Mouse (Mus musculus) midbrain, embryonic 11.5 days (tissue): ENCODE results near the gene Slc9a9. TPM values are rescaled to one million over a fixed set of nuclear protein-coding genes. Genes with fewer than 3 reads are reported as not detected.

Experiments used
- ATAC-seq: fragments of 200-750 bp; cut with Nextera tagmentation; 2 replicates; pipeline ENCODE4 v1.8.0; 2017; ENCODE audit warnings: moderate TSS enrichment, moderate library complexity; ENCODE audit not compliant: low FRiP score
- DNase-seq: peaks from one replicate; pipeline ENCODE4 v3.0.0; 2015; ENCODE audit warnings: low spot score; ENCODE audit errors: missing footprints
- H3K27ac ChIP-seq: fragments of 300-500 bp; sonication (generic); 2 replicates; pipeline ENCODE4 v1.5.1; 2014; ENCODE audit warnings: low read depth, low read length
- H3K27me3 ChIP-seq: fragments of 300-500 bp; sonication (generic); 2 replicates; pipeline ENCODE4 v1.6.1; 2014; ENCODE audit warnings: mild to moderate bottlenecking, low read length, moderate library complexity, mixed read lengths; ENCODE audit not compliant: control insufficient read depth, insufficient read depth
- H3K36me3 ChIP-seq: fragments of 300-500 bp; sonication (generic); 2 replicates; pipeline ENCODE4 v1.6.1; 2014; ENCODE audit warnings: mild to moderate bottlenecking, low read length, moderate library complexity, mixed read lengths; ENCODE audit not compliant: control insufficient read depth, insufficient read depth
- H3K4me1 ChIP-seq: fragments of 300-500 bp; sonication (generic); 2 replicates; pipeline ENCODE4 v1.6.1; 2014; ENCODE audit warnings: low read length; ENCODE audit not compliant: control insufficient read depth, insufficient read depth
- H3K4me2 ChIP-seq: fragments of 300-500 bp; sonication (generic); 2 replicates; pipeline ENCODE4 v1.6.1; 2014; ENCODE audit warnings: mild to moderate bottlenecking, moderate library complexity
- H3K4me3 ChIP-seq: fragments of 300-500 bp; sonication (generic); 2 replicates; pipeline ENCODE4 v1.5.1; 2014; ENCODE audit warnings: low read depth, low read length
- H3K9ac ChIP-seq: fragments of 300-500 bp; sonication (generic); 2 replicates; pipeline ENCODE4 v1.6.1; 2014; ENCODE audit warnings: low read length
- H3K9me3 ChIP-seq: fragments of 300-500 bp; sonication (generic); 2 replicates; pipeline ENCODE4 v1.6.1; 2016; ENCODE audit warnings: low read length; ENCODE audit not compliant: control insufficient read depth
- WGBS: fragments of 180-500 bp; shearing (Covaris S2); extraction: QIAGEN DNeasy Blood & Tissue Kit; methylation state at CpG from one replicate; pipeline ENCODE4 v1.1.7; 2014; 5-methylcytosine and 5-hydroxymethylcytosine counted together
- polyA plus RNA-seq: library from polyadenylated mRNA; unstranded; fragments of >200 nt; fragmentation: Nextera tagmentation; extraction: Ambion mirVana; gene quantifications from 2 replicates; pipeline ENCODE4 v1.2.1, GENCODE M21; 2014

The Slc9a9 gene
- polyA plus RNA-seq, 1 experiment from 2014 or later: 3.3 TPM

GRCm38 (mm10) chr9:94732599-94733287, 63.0 kb downstream of the Slc9a9 start:
- no peaks in the 10 kb centered on the region; the same call in 1 of the 2 replicates for H3K27me3 ChIP-seq
- no peak overlapping the region for H3K4me3 ChIP-seq
- H3K9ac ChIP-seq: no peak overlapping the region
- H3K36me3 ChIP-seq: no peaks in the 10 kb centered on the region
- DNase-seq: no peak
- no peak overlapping the region for H3K27ac ChIP-seq
- 81% methylated on average over 8 of the region's 8 CpGs for WGBS
- no peaks in the 10 kb centered on the region for H3K4me1 ChIP-seq
- H3K4me2 ChIP-seq: no peak overlapping the region
- ATAC-seq: 0 out of 2 replicates have a peak, but pooled peaks have one; percentile 35
- H3K9me3 ChIP-seq: no peaks in the 10 kb centered on the region

GRCm38 (mm10) chr9:94734320-94734719, 64.6 kb downstream of the Slc9a9 start:
- Histone ChIP-seq H3K4me1 (no peaks in the 10 kb centered on the region), H3K4me3 (no peak overlapping the region), H3K9me3 (no peaks in the 10 kb centered on the region), H3K27ac (no peak overlapping the region), H3K9ac (no peak overlapping the region), H3K27me3 (no peaks in the 10 kb centered on the region; the same call in 1 of the 2 replicates), H3K36me3 (no peaks in the 10 kb centered on the region), H3K4me2 (no peak overlapping the region)
- DNase-seq (no peak), ATAC-seq (no peak)
- 76% methylated on average over 1 of the region's 1 CpGs for WGBS

- H3K9me3 ChIP-seq: no peaks in the 10 kb centered on the region
- no peak overlapping the region for H3K9ac ChIP-seq
- DNase-seq (no peak), ATAC-seq (no peak)
- 69% methylated on average over 5 of the region's 5 CpGs for WGBS
- H3K4me1 ChIP-seq: no peaks in the 10 kb centered on the region
- no peaks in the 10 kb centered on the region for H3K36me3 ChIP-seq
- no peak overlapping the region for H3K4me3 ChIP-seq
- no peak overlapping the region for H3K27ac ChIP-seq
- no peak overlapping the region for H3K4me2 ChIP-seq
- H3K27me3 ChIP-seq: no peaks in the 10 kb centered on the region
Observed at GRCm38 (mm10) chr9:94737226-94737625, 67.5 kb downstream of the Slc9a9 start.

- peak; percentile 91 for DNase-seq
- no peak overlapping the region for H3K9ac ChIP-seq
- H3K36me3 ChIP-seq: no peaks in the 10 kb centered on the region
- no peaks in the 10 kb centered on the region for H3K4me1 ChIP-seq
- WGBS: 46% methylated on average over 6 of the region's 6 CpGs
- H3K4me3 ChIP-seq: no peak overlapping the region
- no peak overlapping the region for H3K27ac ChIP-seq
- no peaks in the 10 kb centered on the region for H3K9me3 ChIP-seq
- no peaks in the 10 kb centered on the region for H3K27me3 ChIP-seq
- H3K4me2 ChIP-seq: no peak overlapping the region
- peak; percentile 69; the same call in 1 of the 2 replicates for ATAC-seq
Observed at GRCm38 (mm10) chr9:94738555-94739427, 69.1 kb downstream of the Slc9a9 start.

- no peak for ATAC-seq
Observed at GRCm38 (mm10) chr9:94740841-94741240, 71.1 kb downstream of the Slc9a9 start.

DNA sequence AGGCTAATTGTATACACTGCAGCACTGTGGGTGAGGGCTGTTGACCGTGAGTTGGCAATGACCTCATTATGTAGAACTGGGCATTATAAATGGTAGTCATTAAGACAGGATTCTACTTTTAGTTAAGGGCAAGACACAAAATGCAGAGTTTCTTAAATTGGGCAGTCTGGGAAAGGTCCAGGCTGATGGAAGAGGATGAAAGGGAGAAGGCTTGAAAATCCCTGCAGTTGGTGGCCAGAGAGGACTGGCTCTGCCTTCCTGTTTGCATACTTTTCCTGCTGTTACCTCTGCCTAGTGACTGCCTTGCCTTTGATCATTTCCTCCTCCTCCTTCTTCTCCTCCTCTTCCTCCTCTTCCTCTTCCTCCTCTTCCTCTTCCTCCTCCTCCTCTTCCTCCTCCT, 73.6 kb downstream of the Slc9a9 start:
- H3K4me1 ChIP-seq: no peaks in the 10 kb centered on the region
- H3K27me3 ChIP-seq: no peaks in the 10 kb centered on the region
- 93% methylated on average over 1 of the region's 1 CpGs for WGBS
- no peak overlapping the region for H3K4me3 ChIP-seq
- H3K9me3 ChIP-seq: no peaks in the 10 kb centered on the region
- DNase-seq: no peak
- no peak overlapping the region for H3K27ac ChIP-seq
- no peak for ATAC-seq
- no peak overlapping the region for H3K9ac ChIP-seq
- no peaks in the 10 kb centered on the region for H3K36me3 ChIP-seq
- H3K4me2 ChIP-seq: no peak overlapping the region

More at GRCm38 (mm10) chr9:94740841-94741240, 71.1 kb downstream of the Slc9a9 start:
- H3K4me3 ChIP-seq: no peak overlapping the region
- WGBS: 77% methylated on average over 3 of the region's 3 CpGs
- H3K9me3 ChIP-seq: no peaks in the 10 kb centered on the region
- no peak overlapping the region for H3K9ac ChIP-seq
- no peak overlapping the region for H3K4me2 ChIP-seq
- no peaks in the 10 kb centered on the region for H3K4me1 ChIP-seq
- DNase-seq: no peak
- no peaks in the 10 kb centered on the region for H3K36me3 ChIP-seq
- H3K27me3 ChIP-seq: no peaks in the 10 kb centered on the region
- no peak overlapping the region for H3K27ac ChIP-seq

- no peak for ATAC-seq
- no peak overlapping the region for H3K9ac ChIP-seq
Observed at GRCm38 (mm10) chr9:94748503-94748902, 78.8 kb downstream of the Slc9a9 start.

DNA sequence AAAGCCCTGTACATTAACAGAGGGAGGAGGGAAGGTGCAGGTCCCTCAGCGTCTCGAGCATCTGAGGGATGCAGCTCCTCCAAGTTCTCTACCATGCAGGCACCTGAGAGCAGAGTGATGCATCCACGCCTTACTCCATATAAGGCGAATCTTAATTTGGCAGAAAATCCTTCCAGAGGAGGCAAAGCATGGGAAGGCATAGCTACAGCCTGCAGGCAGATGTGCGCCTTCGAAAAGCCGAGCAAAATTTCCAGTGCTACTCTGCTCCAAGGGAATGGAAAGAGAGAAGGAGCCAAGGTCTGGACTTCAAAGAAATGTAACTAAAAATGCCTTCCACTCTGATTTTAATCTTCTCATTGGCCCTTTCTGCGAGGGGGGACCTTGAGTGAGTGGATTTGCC, 80.5 kb downstream of the Slc9a9 start:
- H3K4me1 ChIP-seq: peaks cover 3% of the 10 kb centered on the region; the same call in 1 of the 2 replicates
- no peaks in the 10 kb centered on the region for H3K9me3 ChIP-seq
- DNase-seq: no peak
- no peak for ATAC-seq
- H3K4me3 ChIP-seq: no peak overlapping the region
- WGBS: 79% methylated on average over 8 of the region's 8 CpGs
- H3K27me3 ChIP-seq: no peaks in the 10 kb centered on the region
- no peak overlapping the region for H3K9ac ChIP-seq
- H3K27ac ChIP-seq: no peak overlapping the region
- H3K36me3 ChIP-seq: no peaks in the 10 kb centered on the region
- H3K4me2 ChIP-seq: no peak overlapping the region

More at GRCm38 (mm10) chr9:94748503-94748902, 78.8 kb downstream of the Slc9a9 start:
- DNase-seq: no peak
- H3K27ac ChIP-seq: no peak overlapping the region
- H3K27me3 ChIP-seq: no peaks in the 10 kb centered on the region
- no peak overlapping the region for H3K4me3 ChIP-seq
- no peak overlapping the region for H3K4me2 ChIP-seq
- WGBS: 66% methylated on average over 2 of the region's 2 CpGs
- no peaks in the 10 kb centered on the region for H3K9me3 ChIP-seq
- H3K36me3 ChIP-seq: no peaks in the 10 kb centered on the region
- H3K4me1 ChIP-seq: peaks cover 3% of the 10 kb centered on the region; the same call in 1 of the 2 replicates
